Mouse (Mus musculus): ENCODE measurements around the gene Fam193a. TPM values are rescaled to one million over a fixed set of nuclear protein-coding genes. Genes with fewer than 3 reads are reported as not detected.

The Fam193a gene
- polyA plus RNA-seq, 1 experiment = 40.2 TPM

DNA sequence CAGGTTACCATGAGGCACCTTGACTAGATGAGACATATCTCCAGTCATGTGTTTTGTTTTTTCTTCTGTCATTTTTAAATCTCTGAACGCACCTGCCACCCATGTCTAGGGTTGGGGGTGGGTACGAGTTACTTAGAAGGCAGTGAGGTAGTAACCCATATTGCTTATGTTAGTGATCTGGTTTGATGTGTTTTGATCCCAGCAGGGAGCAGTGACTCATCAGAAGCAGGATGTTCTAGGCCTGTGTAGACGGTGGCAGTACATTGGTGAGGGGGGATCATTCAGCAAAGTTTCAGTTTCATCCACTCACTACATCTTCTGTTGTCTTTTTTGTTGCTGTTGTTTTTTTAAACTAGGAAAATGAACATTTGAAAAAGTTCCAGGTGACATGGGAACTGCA, 61.0 kb downstream of the Fam193a start:
- Histone ChIP-seq H3K9me3 (replicated peaks; ENCODE audit: control insufficient read depth, insufficient read depth, low read length, poor library complexity, severe bottlenecking) (no peaks in the 10 kb centered on the region), H3K9ac (ENCODE audit: low read depth, poor library complexity, severe bottlenecking) (no peak overlapping the region), H3K36me3 (ENCODE audit: control insufficient read depth, insufficient read depth, low read length, poor library complexity, severe bottlenecking) (peaks cover 25% of the 10 kb centered on the region), H3K4me1 (ENCODE audit: control insufficient read depth, insufficient read depth, low read length) (no peaks in the 10 kb centered on the region), H3K27me3 (ENCODE audit: control insufficient read depth, insufficient read depth, low read length, poor library complexity, severe bottlenecking) (no peaks in the 10 kb centered on the region), H3K4me3 (ENCODE audit: low read depth, low read length) (no peak overlapping the region), H3K27ac (ENCODE audit: insufficient read depth, low read length) (no peak overlapping the region)
- TF ChIP-seq CTCF (IDR thresholded peaks at IDR 0.05; ENCODE audit: low read depth, low read length) (no peak), EP300 (IDR thresholded peaks at IDR 0.05; ENCODE audit: insufficient read depth, low read depth, low read length) (no peak), POLR2A (IDR thresholded peaks at IDR 0.05; ENCODE audit: insufficient read depth, low read length) (no peak)

DNA sequence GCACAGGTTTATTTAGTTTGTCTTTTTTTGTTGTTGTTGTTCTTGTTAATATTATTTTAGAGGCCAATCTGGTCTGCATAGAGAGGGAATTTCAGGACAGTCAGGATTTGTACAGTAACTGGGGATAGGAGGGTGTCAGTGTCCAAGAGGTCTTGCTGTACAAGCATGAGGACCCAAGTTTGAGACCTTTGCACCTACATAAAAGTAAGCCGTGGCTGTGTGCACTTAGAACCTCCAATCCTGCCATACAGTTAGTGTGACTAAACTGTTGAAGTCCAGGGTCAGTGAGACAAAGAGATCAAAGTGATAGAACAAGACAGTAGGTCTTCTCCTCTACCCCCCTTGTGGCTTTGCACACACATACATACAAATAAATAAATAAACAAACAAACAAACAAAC, 64.1 kb downstream of the Fam193a start:
- Histone ChIP-seq H3K27ac (ENCODE audit: insufficient read depth, low read length) (no peak overlapping the region), H3K27me3 (ENCODE audit: control insufficient read depth, insufficient read depth, low read length, poor library complexity, severe bottlenecking) (no peaks in the 10 kb centered on the region), H3K4me1 (ENCODE audit: control insufficient read depth, insufficient read depth, low read length) (no peaks in the 10 kb centered on the region), H3K9ac (ENCODE audit: low read depth, poor library complexity, severe bottlenecking) (no peak overlapping the region), H3K36me3 (ENCODE audit: control insufficient read depth, insufficient read depth, low read length, poor library complexity, severe bottlenecking) (peaks cover 21% of the 10 kb centered on the region), H3K4me3 (ENCODE audit: low read depth, low read length) (no peak overlapping the region), H3K9me3 (replicated peaks; ENCODE audit: control insufficient read depth, insufficient read depth, low read length, poor library complexity, severe bottlenecking) (no peaks in the 10 kb centered on the region)
- TF ChIP-seq CTCF (IDR thresholded peaks at IDR 0.05; ENCODE audit: low read depth, low read length) = no peak

DNA sequence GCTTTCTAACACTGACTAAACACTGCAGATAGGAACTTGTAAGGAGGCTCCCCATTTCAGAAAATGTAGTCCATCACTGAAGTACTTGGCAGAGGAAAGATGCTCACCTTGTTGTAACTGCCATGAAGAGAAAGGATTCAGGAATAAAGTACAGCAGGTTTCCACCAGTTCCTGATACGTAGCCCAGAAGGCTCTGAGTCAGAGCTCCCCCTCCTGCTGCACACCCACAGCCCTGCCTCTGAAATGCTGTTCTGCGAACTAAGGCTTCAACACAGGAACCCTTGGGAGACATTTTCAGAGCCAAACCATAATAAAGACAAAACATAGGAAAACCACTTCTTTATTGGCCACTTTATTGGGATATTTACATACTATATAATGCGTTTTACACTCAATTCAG, 64.5 kb downstream of the Fam193a start:
- Histone ChIP-seq H3K27me3 (ENCODE audit: control insufficient read depth, insufficient read depth, low read length, poor library complexity, severe bottlenecking) (no peaks in the 10 kb centered on the region), H3K9me3 (replicated peaks; ENCODE audit: control insufficient read depth, insufficient read depth, low read length, poor library complexity, severe bottlenecking) (no peaks in the 10 kb centered on the region), H3K27ac (ENCODE audit: insufficient read depth, low read length) (no peak overlapping the region), H3K36me3 (ENCODE audit: control insufficient read depth, insufficient read depth, low read length, poor library complexity, severe bottlenecking) (peaks cover 21% of the 10 kb centered on the region), H3K9ac (ENCODE audit: low read depth, poor library complexity, severe bottlenecking) (no peak overlapping the region), H3K4me1 (ENCODE audit: control insufficient read depth, insufficient read depth, low read length) (no peaks in the 10 kb centered on the region), H3K4me3 (ENCODE audit: low read depth, low read length) (no peak overlapping the region)
- no peak for TF ChIP-seq POLR2A (IDR thresholded peaks at IDR 0.05; ENCODE audit: insufficient read depth, low read length)
- no peak for TF ChIP-seq EP300 (IDR thresholded peaks at IDR 0.05; ENCODE audit: insufficient read depth, low read depth, low read length)
- TF ChIP-seq CTCF (IDR thresholded peaks at IDR 0.05; ENCODE audit: low read depth, low read length) = no peak

DNA sequence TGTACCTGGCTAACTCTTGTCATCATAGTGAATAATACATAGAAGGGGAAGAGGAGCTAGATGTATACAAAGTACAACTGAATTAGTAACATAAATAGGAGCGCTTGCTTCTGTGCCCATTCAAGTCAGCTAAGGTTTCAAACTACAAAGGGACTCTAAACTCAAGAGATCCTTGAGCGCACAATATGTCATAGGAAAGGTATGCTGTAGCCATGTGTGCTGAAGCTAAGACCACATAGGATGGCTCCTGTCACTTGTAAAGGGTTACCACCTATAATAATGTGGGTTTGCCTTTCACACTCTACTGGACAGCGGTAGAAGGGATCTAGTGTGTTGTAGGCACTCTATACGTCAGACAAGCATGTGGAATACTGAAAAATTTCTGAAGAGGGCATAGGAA, 68.3 kb downstream of the Fam193a start:
- TF ChIP-seq CTCF (IDR thresholded peaks at IDR 0.05; ENCODE audit: low read depth, low read length) = no peak
- no peak overlapping the region for H3K4me3 ChIP-seq (ENCODE audit: low read depth, low read length)
- peaks cover 4% of the 10 kb centered on the region for H3K4me1 ChIP-seq (ENCODE audit: control insufficient read depth, insufficient read depth, low read length)
- H3K9me3 ChIP-seq (replicated peaks; ENCODE audit: control insufficient read depth, insufficient read depth, low read length, poor library complexity, severe bottlenecking) = no peaks in the 10 kb centered on the region
- peaks cover 23% of the 10 kb centered on the region for H3K36me3 ChIP-seq (ENCODE audit: control insufficient read depth, insufficient read depth, low read length, poor library complexity, severe bottlenecking)
- H3K27me3 ChIP-seq (ENCODE audit: control insufficient read depth, insufficient read depth, low read length, poor library complexity, severe bottlenecking) = no peaks in the 10 kb centered on the region
- H3K27ac ChIP-seq (ENCODE audit: insufficient read depth, low read length) = no peak overlapping the region
- no peak overlapping the region for H3K9ac ChIP-seq (ENCODE audit: low read depth, poor library complexity, severe bottlenecking)

DNA sequence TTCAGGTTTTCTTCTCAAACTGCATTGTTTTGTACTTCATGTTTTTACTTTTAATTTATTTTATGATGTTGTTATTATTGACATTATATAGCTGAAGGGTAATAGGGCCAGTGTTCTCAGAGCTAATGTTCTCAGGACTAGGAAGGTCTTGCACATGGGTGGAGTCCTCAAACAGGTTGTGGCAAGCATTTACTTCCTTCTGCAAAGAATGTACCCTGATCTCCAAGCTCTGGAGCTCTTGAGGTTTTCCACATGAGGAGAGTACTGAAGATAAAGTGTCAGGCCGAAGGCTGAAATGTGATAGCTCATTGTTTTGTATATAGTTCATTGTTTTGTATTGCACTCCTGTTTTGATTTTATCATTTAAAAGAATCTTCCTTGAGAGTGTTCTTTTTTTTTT, 68.9 kb downstream of the Fam193a start:
- H3K27me3 ChIP-seq (ENCODE audit: control insufficient read depth, insufficient read depth, low read length, poor library complexity, severe bottlenecking) = no peaks in the 10 kb centered on the region
- H3K4me1 ChIP-seq (ENCODE audit: control insufficient read depth, insufficient read depth, low read length) = peaks cover 4% of the 10 kb centered on the region
- TF ChIP-seq POLR2A (IDR thresholded peaks at IDR 0.05; ENCODE audit: insufficient read depth, low read length) (no peak), EP300 (IDR thresholded peaks at IDR 0.05; ENCODE audit: insufficient read depth, low read depth, low read length) (no peak), CTCF (IDR thresholded peaks at IDR 0.05; ENCODE audit: low read depth, low read length) (no peak)
- H3K9me3 ChIP-seq (replicated peaks; ENCODE audit: control insufficient read depth, insufficient read depth, low read length, poor library complexity, severe bottlenecking) = no peaks in the 10 kb centered on the region
- peaks cover 26% of the 10 kb centered on the region for H3K36me3 ChIP-seq (ENCODE audit: control insufficient read depth, insufficient read depth, low read length, poor library complexity, severe bottlenecking)
- no peak overlapping the region for H3K4me3 ChIP-seq (ENCODE audit: low read depth, low read length)
- H3K9ac ChIP-seq (ENCODE audit: low read depth, poor library complexity, severe bottlenecking) = no peak overlapping the region
- no peak overlapping the region for H3K27ac ChIP-seq (ENCODE audit: insufficient read depth, low read length)

DNA sequence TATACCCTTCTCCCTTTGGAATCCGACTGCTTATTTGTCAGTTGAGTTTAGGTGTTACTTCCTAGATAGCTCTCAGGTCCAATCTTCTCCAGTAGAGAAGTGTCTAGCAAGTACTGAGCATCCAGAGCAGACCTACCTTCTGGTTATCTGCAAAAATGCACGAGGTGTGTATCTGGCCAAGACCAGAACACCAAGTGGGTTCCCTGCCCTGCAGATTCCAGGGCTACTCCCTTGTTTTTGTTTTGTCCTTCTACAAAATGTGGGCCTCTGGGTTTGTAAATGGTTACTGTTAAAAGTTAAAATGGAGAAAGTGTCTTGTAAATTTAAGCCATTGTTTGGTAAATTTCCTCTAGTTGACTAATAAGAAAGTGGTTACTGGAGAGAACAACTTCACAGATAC, 70.0 kb downstream of the Fam193a start:
- Histone ChIP-seq H3K27ac (ENCODE audit: insufficient read depth, low read length) (peak overlapping the region; percentile 3; the same call in 1 of the 2 replicates), H3K27me3 (ENCODE audit: control insufficient read depth, insufficient read depth, low read length, poor library complexity, severe bottlenecking) (no peaks in the 10 kb centered on the region), H3K9ac (ENCODE audit: low read depth, poor library complexity, severe bottlenecking) (no peak overlapping the region), H3K9me3 (replicated peaks; ENCODE audit: control insufficient read depth, insufficient read depth, low read length, poor library complexity, severe bottlenecking) (no peaks in the 10 kb centered on the region), H3K4me3 (ENCODE audit: low read depth, low read length) (no peak overlapping the region), H3K36me3 (ENCODE audit: control insufficient read depth, insufficient read depth, low read length, poor library complexity, severe bottlenecking) (peaks cover 27% of the 10 kb centered on the region), H3K4me1 (ENCODE audit: control insufficient read depth, insufficient read depth, low read length) (peaks cover 4% of the 10 kb centered on the region)
- TF ChIP-seq POLR2A (IDR thresholded peaks at IDR 0.05; ENCODE audit: insufficient read depth, low read length) = no peak
- no peak for TF ChIP-seq EP300 (IDR thresholded peaks at IDR 0.05; ENCODE audit: insufficient read depth, low read depth, low read length)
- no peak for TF ChIP-seq CTCF (IDR thresholded peaks at IDR 0.05; ENCODE audit: low read depth, low read length)
